In genomic region chr9:99483191-99483590, GRCm38 (mm10) we compare ENCODE assay signal across 36 mouse cellular contexts. TPM values are rescaled to one million over a fixed set of nuclear protein-coding genes. Genes with fewer than 3 reads are reported as not detected.
DNase-seq lines count a peak whose midpoint lies in the region; TF ChIP-seq lines count a peak whose summit lies in the region.
"Had no signal": no experiment of that assay in that cellular context is flagged by ENCODE, and none has a peak within 500 bp of the region (broad histone marks: within the 10 kb centered on the region; RNA-seq: fewer than 3 reads in every experiment).

No protein-coding gene starts in this region.

- peak overlapping the region; percentile 30; the same call in 1 of the 2 replicates for H3K27ac ChIP-seq in CH12.LX (ENCODE audit: insufficient read depth, low read depth)
- no peak overlapping the region for H3K27ac ChIP-seq in hindbrain, embryonic 10.5 days
- H3K27ac ChIP-seq: embryonic facial prominence, embryonic 13.5 days; forebrain, embryonic 10.5 days; forebrain, embryonic 15.5 days; gastrocnemius, adult 2 months; heart, embryonic 15.5 days; hindbrain, embryonic 13.5 days; kidney, postnatal 0 days; left cerebral cortex, adult 2 months; limb, embryonic 12.5 days; liver, embryonic 15.5 days had no signal

- H3K4me1 ChIP-seq in CH12.LX (ENCODE audit: control insufficient read depth in 1 of 2, insufficient read depth in 2 of 2), result peaks cover 14 to 20% of the 10 kb centered on the region in 2 experiments
- no peaks in the 10 kb centered on the region for H3K4me1 ChIP-seq in hindbrain, embryonic 10.5 days (replicated peaks)
- H3K4me1 ChIP-seq: embryonic facial prominence, embryonic 13.5 days; forebrain, embryonic 10.5 days; limb, embryonic 12.5 days had no signal

- TF ChIP-seq CTCF in CH12.LX (conservative IDR thresholded peaks at IDR 0.05 in 1 of 2, IDR thresholded peaks at IDR 0.05 in 1 of 2; ENCODE audit: low read depth in 2 of 2, low read length in 2 of 2), result no peak

- peak; percentile 62 to 84 for DNase-seq in adrenal gland, adult (ENCODE audit: inconsistent age in 2 of 2, low spot score in 1 of 2)
- no peak for DNase-seq in adrenal gland, postnatal 4 days (ENCODE audit: low spot score in 2 of 2)
- peak; percentile 17 for DNase-seq in CH12.LX (ENCODE audit: extremely low read depth)
- DNase-seq in adrenal gland, adult 8-10 months, result peak; percentile 35
- peak; percentile 64 for DNase-seq in testis, postnatal 10 days (ENCODE audit: low spot score)
- no peak for DNase-seq in hindbrain, embryonic 10.5 days (ENCODE audit: low spot score)
- no peak for DNase-seq in spleen, postnatal 14 days (ENCODE audit: low spot score in 2 of 2)
- DNase-seq: cerebellum, adult 11-12 months; cerebellum, adult 9-11 months; gastrocnemius, adult 2 months; heart, postnatal 36 days; kidney, adult 8-10 months; lung, embryonic 14.5 days; lung, postnatal 14 days; midbrain, embryonic 14.5 days; right cerebral cortex, postnatal 4 days; thymus, postnatal 14 days had no signal

- dilution Hi-C loops in CH12.LX (cut with MboI; ENCODE audit: extremely low pct_ligation_motif_present, extremely low pct_unique_long_range_greater_than_20kb, low sequenced_read_pairs), result no loop called here

- H3K4me2 ChIP-seq in CH12.LX (ENCODE audit: insufficient read depth, low read depth, poor library complexity, severe bottlenecking), result 0 out of 2 replicates have a peak overlapping the region, but pooled peaks have one; percentile 18
- H3K4me2 ChIP-seq: embryonic facial prominence, embryonic 13.5 days; forebrain, embryonic 15.5 days; heart, embryonic 15.5 days; hindbrain, embryonic 13.5 days; limb, embryonic 12.5 days; liver, embryonic 15.5 days; lung, embryonic 14.5 days had no signal

- TF ChIP-seq POLR2A in CH12.LX (IDR thresholded peaks at IDR 0.05; ENCODE audit: low read depth, low read length), result no peak

- no peaks in the 10 kb centered on the region for H3K9me3 ChIP-seq in CH12.LX (replicated peaks; ENCODE audit: low read length)
- H3K9me3 ChIP-seq in hindbrain, embryonic 10.5 days, result no peaks in the 10 kb centered on the region
- H3K9me3 ChIP-seq: embryonic facial prominence, embryonic 13.5 days; forebrain, embryonic 10.5 days; forebrain, embryonic 15.5 days; heart, embryonic 15.5 days; hindbrain, embryonic 13.5 days; limb, embryonic 12.5 days; liver, embryonic 15.5 days had no signal

- TF ChIP-seq EP300 in CH12.LX (IDR thresholded peaks at IDR 0.05; ENCODE audit: low read length), result no peak

- peaks cover 28 to 89% of the 10 kb centered on the region in 2 experiments for H3K36me3 ChIP-seq in CH12.LX (replicated peaks in 1 of 2; ENCODE audit: control insufficient read depth in 1 of 2, insufficient read depth in 1 of 2, low read length in 1 of 2)
- peaks cover 90% of the 10 kb centered on the region for H3K36me3 ChIP-seq in hindbrain, embryonic 10.5 days

- no peaks in the 10 kb centered on the region for H3K27me3 ChIP-seq in CH12.LX (replicated peaks)
- no peaks in the 10 kb centered on the region for H3K27me3 ChIP-seq in hindbrain, embryonic 10.5 days (ENCODE audit: insufficient read depth, poor library complexity, severe bottlenecking)
- H3K27me3 ChIP-seq: embryonic facial prominence, embryonic 13.5 days; forebrain, embryonic 15.5 days; heart, embryonic 15.5 days; hindbrain, embryonic 13.5 days; limb, embryonic 12.5 days; liver, embryonic 15.5 days had no signal

- in situ Hi-C loops in CH12.LX (cut with MboI; ENCODE audit: low pct_ligation_motif_present, low pct_unique_long_range_greater_than_20kb, low sequenced_read_pairs), result no loop called here

- 91% methylated on average over 4 of the region's 4 CpGs for WGBS in hindbrain, embryonic 10.5 days

- no peak for TF ChIP-seq RAD21 in CH12.LX (IDR thresholded peaks at IDR 0.05; ENCODE audit: low read depth, low read length)

- H3K4me3 ChIP-seq in CH12.LX (replicated peaks in 1 of 3; ENCODE audit: low read depth in 2 of 3, low read length in 2 of 3, poor library complexity in 1 of 3), result no peak overlapping the region
- no peak overlapping the region for H3K4me3 ChIP-seq in hindbrain, embryonic 10.5 days
- H3K4me3 ChIP-seq: embryonic facial prominence, embryonic 13.5 days; forebrain, embryonic 10.5 days; forebrain, embryonic 15.5 days; gastrocnemius, adult 2 months; heart, embryonic 15.5 days; hindbrain, embryonic 13.5 days; left cerebral cortex, adult 2 months; limb, embryonic 12.5 days; liver, embryonic 15.5 days had no signal

- no peaks in the 10 kb centered on the region for H3K79me2 ChIP-seq in CH12.LX (replicated peaks; ENCODE audit: control insufficient read depth, extremely low read depth, insufficient read depth, poor library complexity, severe bottlenecking)

- no peak overlapping the region for H3K9ac ChIP-seq in CH12.LX (ENCODE audit: insufficient read depth, low read depth)
- H3K9ac ChIP-seq: embryonic facial prominence, embryonic 13.5 days; forebrain, embryonic 15.5 days; heart, embryonic 15.5 days; hindbrain, embryonic 13.5 days; limb, embryonic 12.5 days; liver, embryonic 15.5 days; lung, embryonic 14.5 days had no signal

TF ChIP-seq in CH12.LX, 34 proteins besides CTCF, POLR2A, EP300 and RAD21:
- no peak for TF ChIP-seq UBTF (IDR thresholded peaks at IDR 0.05; ENCODE audit: low read depth, low read length)
- TF ChIP-seq CHD1 (IDR thresholded peaks at IDR 0.05; ENCODE audit: low read depth, low read length), result peak; percentile 91; the same call in 1 of the 2 replicates

RNA-seq across cellular contexts. Expression of gene Nme9, which starts 31.9 kb away (rescaled TPM):
- not detected for total RNA-seq in adrenal gland, postnatal 4 days (2021)
- total RNA-seq in CH12.LX (2012; rRNA removed) (not detected in 2 replicates), CH12.LX (2014; rRNA removed) (not detected in 2 replicates)
- polyA plus RNA-seq in CH12.LX (2012; ENCODE audit: insufficient read length, low read depth), result not detected in 2 replicates
- total RNA-seq in adrenal gland, adult 8-10 months (2022), result not detected
- polyA plus RNA-seq in hindbrain, embryonic 10.5 days (2016; fragmentation: Nextera tagmentation; extraction: Ambion mirVana), result 1.3 TPM in 1 of 2 replicates, not detected in the other
- total RNA-seq: common myeloid progenitor, adult 5-6 weeks; gastrocnemius, adult 2 months; heart, adult 8-10 months; heart, postnatal 36 days; left cerebral cortex, adult 2 months; left cerebral cortex, postnatal 25 days; liver, adult 2 months; monocyte, adult 5-6 weeks had no signal
- polyA plus RNA-seq: activated CD4-positive, CD25-positive, alpha-beta regulatory T cell, adult 4 months; C2C12; embryonic facial prominence, embryonic 13.5 days; forebrain, embryonic 10.5 days; frontal cortex, adult 2 months; limb, embryonic 12.5 days; liver, adult 2 months; liver, embryonic 15.5 days; lung, embryonic 14.5 days; midbrain, embryonic 14.5 days; neural tube, embryonic 14.5 days; stomach, embryonic 14.5 days had no signal

RNA-seq across cellular contexts. Expression of gene Mras, which starts 46.0 kb away (rescaled TPM):
- total RNA-seq in adrenal gland, postnatal 4 days (2021), result 10 to 100 TPM; 42.8 to 55.3 TPM
- total RNA-seq in CH12.LX (2012; rRNA removed) (0.21 TPM in 1 of 2 replicates, not detected in the other), CH12.LX (2014; rRNA removed) (not detected in 2 replicates)
- not detected in 2 replicates for polyA plus RNA-seq in CH12.LX (2012; ENCODE audit: insufficient read length, low read depth)
- 100 to 1,000 TPM in 2 of 4 experiments, 10 to 100 TPM in 2; 57.5 to 105 (median 81.7) TPM for total RNA-seq in adrenal gland, adult 8-10 months (2022)
- polyA plus RNA-seq in hindbrain, embryonic 10.5 days (2016; fragmentation: Nextera tagmentation; extraction: Ambion mirVana), result 10.9 and 16.0 TPM in 2 replicates
- total RNA-seq: monocyte, adult 5-6 weeks had no signal
- polyA plus RNA-seq: activated CD4-positive, CD25-positive, alpha-beta regulatory T cell, adult 4 months had no signal

Comparison
In these comparisons a context has a peak if more than half of its experiments do, and no peak if none do; other contexts are left out.
1. DNase-seq: peak in adrenal gland, adult (2 of 2), CH12.LX (single experiment), adrenal gland, adult 8-10 months (single experiment) and testis, postnatal 10 days (single experiment); none in adrenal gland, postnatal 4 days (0 of 2), hindbrain, embryonic 10.5 days (single experiment) and spleen, postnatal 14 days (0 of 2).
2. RNA of gene Mras, which starts 46.0 kb away (total RNA-seq): 57.5 to 105 TPM in adrenal gland, adult 8-10 months and 42.8 to 55.3 TPM in adrenal gland, postnatal 4 days; 0.21 TPM in CH12.LX; every median in the first group is over 10 times any median in the second.